Mouse (Mus musculus): Measurements from ENCODE around the gene Wfdc15b. TPM values are rescaled to one million over a fixed set of nuclear protein-coding genes. Genes with fewer than 3 reads are reported as not detected.
"Not testable (repeated sequence)": the region's sequence is repeated elsewhere in the genome, so short reads cannot be mapped to it uniquely, and the experiment has no call there.

The Wfdc15b gene
- total and polyA plus RNA-seq, 2 experiments from 2014 or later: not detected

- no peak for TF ChIP-seq CTCF (IDR thresholded peaks at IDR 0.05)
- Histone ChIP-seq H3K9ac (replicated peaks; ENCODE audit: low read length, poor library complexity, severe bottlenecking) (no peak overlapping the region), H3K27me3 (ENCODE audit: insufficient read depth, low read length) (no peaks in the 10 kb centered on the region), H3K36me3 (ENCODE audit: insufficient read depth, low read length) (no peaks in the 10 kb centered on the region), H3K4me2 (ENCODE audit: low read depth, low read length, poor library complexity, severe bottlenecking) (no peak overlapping the region), H3K9me3 (ENCODE audit: low read length) (no peaks in the 10 kb centered on the region), H3K4me3 (ENCODE audit: low read depth, low read length) (no peak overlapping the region), H3K27ac (ENCODE audit: low read depth, low read length) (no peak overlapping the region), H3K4me1 (ENCODE audit: insufficient read depth, low read length) (no peaks in the 10 kb centered on the region)
- ATAC-seq (ENCODE audit: low FRiP score): no peak
- no peak for DNase-seq (ENCODE audit: low spot score)
- WGBS: 82% methylated on average over 5 of the region's 5 CpGs
These were observed 8.7 kb downstream of the Wfdc15b start for GRCm38 (mm10) chr2:164212711-164213110.

GRCm38 (mm10) chr2:164210892-164211291 lies 10.6 kb downstream of the Wfdc15b start:
- ATAC-seq (ENCODE audit: low FRiP score) (no peak), DNase-seq (ENCODE audit: low spot score) (no peak)
- Histone ChIP-seq H3K27me3 (ENCODE audit: insufficient read depth, low read length) (no peaks in the 10 kb centered on the region), H3K36me3 (ENCODE audit: insufficient read depth, low read length) (no peaks in the 10 kb centered on the region), H3K9ac (replicated peaks; ENCODE audit: low read length, poor library complexity, severe bottlenecking) (no peak overlapping the region), H3K4me3 (ENCODE audit: low read depth, low read length) (no peak overlapping the region), H3K9me3 (ENCODE audit: low read length) (no peaks in the 10 kb centered on the region), H3K4me1 (ENCODE audit: insufficient read depth, low read length) (no peaks in the 10 kb centered on the region), H3K27ac (ENCODE audit: low read depth, low read length) (no peak overlapping the region), H3K4me2 (ENCODE audit: low read depth, low read length, poor library complexity, severe bottlenecking) (no peak overlapping the region)
- TF ChIP-seq CTCF (IDR thresholded peaks at IDR 0.05): no peak
- WGBS: 86% methylated on average over 4 of the region's 4 CpGs

- no peaks in the 10 kb centered on the region for H3K36me3 ChIP-seq (ENCODE audit: insufficient read depth, low read length)
- H3K9me3 ChIP-seq (ENCODE audit: low read length): no peaks in the 10 kb centered on the region
- WGBS: 84% methylated on average over 4 of the region's 4 CpGs
- H3K4me3 ChIP-seq (ENCODE audit: low read depth, low read length): no peak overlapping the region
- H3K9ac ChIP-seq (replicated peaks; ENCODE audit: low read length, poor library complexity, severe bottlenecking): no peak overlapping the region
- no peak overlapping the region for H3K4me2 ChIP-seq (ENCODE audit: low read depth, low read length, poor library complexity, severe bottlenecking)
- no peaks in the 10 kb centered on the region for H3K4me1 ChIP-seq (ENCODE audit: insufficient read depth, low read length)
- DNase-seq (ENCODE audit: low spot score): no peak
- ATAC-seq (ENCODE audit: low FRiP score): no peak
- no peaks in the 10 kb centered on the region for H3K27me3 ChIP-seq (ENCODE audit: insufficient read depth, low read length)
- TF ChIP-seq CTCF (IDR thresholded peaks at IDR 0.05): no peak
- no peak overlapping the region for H3K27ac ChIP-seq (ENCODE audit: low read depth, low read length)
These were observed 14.8 kb downstream of the Wfdc15b start for GRCm38 (mm10) chr2:164206676-164207075.

GRCm38 (mm10) chr2:164206011-164206410 lies 15.4 kb downstream of the Wfdc15b start:
- DNase-seq (ENCODE audit: low spot score); H3K36me3 ChIP-seq (ENCODE audit: insufficient read depth, low read length); H3K27me3 ChIP-seq (ENCODE audit: insufficient read depth, low read length); H3K9me3 ChIP-seq (ENCODE audit: low read length); ATAC-seq (ENCODE audit: low FRiP score); H3K27ac ChIP-seq (ENCODE audit: low read depth, low read length); H3K4me3 ChIP-seq (ENCODE audit: low read depth, low read length); H3K4me1 ChIP-seq (ENCODE audit: insufficient read depth, low read length); H3K9ac ChIP-seq (replicated peaks; ENCODE audit: low read length, poor library complexity, severe bottlenecking); H3K4me2 ChIP-seq (ENCODE audit: low read depth, low read length, poor library complexity, severe bottlenecking): not testable (repeated sequence)
- 93% methylated on average over 10 of the region's 10 CpGs for WGBS

GRCm38 (mm10) chr2:164199626-164200327 lies 21.7 kb downstream of the Wfdc15b start, which contains the start of gene Wfdc15a:
TSS of gene Wfdc15a (minus strand) at chr2:164200130.
- Histone ChIP-seq H3K9me3 (ENCODE audit: low read length) (no peaks in the 10 kb centered on the region), H3K4me1 (ENCODE audit: insufficient read depth, low read length) (no peaks in the 10 kb centered on the region), H3K36me3 (ENCODE audit: insufficient read depth, low read length) (no peaks in the 10 kb centered on the region), H3K27me3 (ENCODE audit: insufficient read depth, low read length) (no peaks in the 10 kb centered on the region), H3K4me3 (ENCODE audit: low read depth, low read length) (no peak within 1 kb of the TSS), H3K9ac (replicated peaks; ENCODE audit: low read length, poor library complexity, severe bottlenecking) (no peak within 1 kb of the TSS), H3K4me2 (ENCODE audit: low read depth, low read length, poor library complexity, severe bottlenecking) (no peak within 1 kb of the TSS), H3K27ac (ENCODE audit: low read depth, low read length) (no peak within 1 kb of the TSS)
- DNase-seq (ENCODE audit: low spot score) (no peak), ATAC-seq (ENCODE audit: low FRiP score) (no peak)
- 76% methylated on average over 20 of the region's 20 CpGs for WGBS
- TF ChIP-seq CTCF (IDR thresholded peaks at IDR 0.05): no peak

- Histone ChIP-seq H3K27me3 (ENCODE audit: insufficient read depth, low read length) (no peaks in the 10 kb centered on the region), H3K27ac (ENCODE audit: low read depth, low read length) (no peak overlapping the region), H3K9ac (replicated peaks; ENCODE audit: low read length, poor library complexity, severe bottlenecking) (no peak overlapping the region), H3K4me1 (ENCODE audit: insufficient read depth, low read length) (no peaks in the 10 kb centered on the region), H3K4me3 (ENCODE audit: low read depth, low read length) (no peak overlapping the region), H3K9me3 (ENCODE audit: low read length) (no peaks in the 10 kb centered on the region), H3K4me2 (ENCODE audit: low read depth, low read length, poor library complexity, severe bottlenecking) (no peak overlapping the region), H3K36me3 (ENCODE audit: insufficient read depth, low read length) (no peaks in the 10 kb centered on the region)
- DNase-seq (ENCODE audit: low spot score): no peak
- no peak for TF ChIP-seq CTCF (IDR thresholded peaks at IDR 0.05)
- WGBS: 93% methylated on average over 5 of the region's 5 CpGs
- ATAC-seq (ENCODE audit: low FRiP score): no peak
These were observed 24.8 kb downstream of the Wfdc15b start for GRCm38 (mm10) chr2:164196700-164196990.

Measured in midbrain, postnatal 0 days (tissue).